Comparison of ENCODE assay signal across 20 mouse cellular contexts in the genomic region with DNA sequence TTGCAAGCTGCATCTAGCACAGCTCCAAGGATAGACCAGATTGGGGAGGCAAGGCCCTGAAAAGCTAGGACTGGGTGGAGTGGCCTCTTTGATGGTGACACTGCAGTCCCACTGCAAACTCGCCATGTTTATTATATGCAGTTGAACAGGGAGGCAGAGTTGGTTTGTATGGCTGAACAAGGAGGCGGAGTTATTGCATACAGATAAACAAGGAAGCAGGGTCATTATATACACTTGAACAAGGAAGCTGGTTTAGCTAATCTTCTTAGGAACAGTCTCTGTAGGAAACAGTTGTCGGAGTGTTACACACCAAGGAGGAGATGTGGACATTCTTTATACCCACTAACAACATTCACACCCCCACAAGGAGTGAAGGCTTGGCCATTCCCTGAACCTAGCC.
DNase-seq lines count a peak whose midpoint lies in the region; ATAC-seq and TF ChIP-seq lines count a peak whose summit lies in the region.
"Had no signal": no experiment of that assay in that cellular context is flagged by ENCODE, and none has a peak within 500 bp of the region (broad histone marks: within the 10 kb centered on the region; RNA-seq: fewer than 3 reads in every experiment).

No protein-coding gene starts in this region.

- 0 out of 2 replicates have a peak, but pooled peaks cover 6% of the 10 kb centered on the region for H3K9me3 ChIP-seq in heart, embryonic 12.5 days (replicated peaks)
- H3K9me3 ChIP-seq in lung, embryonic 16.5 days (ENCODE audit: control insufficient read depth, low read length) = no peaks in the 10 kb centered on the region
- peaks cover 6% of the 10 kb centered on the region; the same call in 1 of the 2 replicates for H3K9me3 ChIP-seq in embryonic facial prominence, embryonic 10.5 days
- H3K9me3 ChIP-seq in intestine, postnatal 0 days (ENCODE audit: control insufficient read depth) = no peaks in the 10 kb centered on the region
- H3K9me3 ChIP-seq: heart, embryonic 13.5 days; hindbrain, embryonic 15.5 days; midbrain, embryonic 12.5 days; neural tube, embryonic 15.5 days; stomach, embryonic 15.5 days had no signal

- no peak overlapping the region for H3K4me2 ChIP-seq in heart, embryonic 12.5 days
- no peak overlapping the region for H3K4me2 ChIP-seq in lung, embryonic 16.5 days (ENCODE audit: low read depth, low read length)
- no peak overlapping the region for H3K4me2 ChIP-seq in intestine, postnatal 0 days (replicated peaks; ENCODE audit: low read depth)
- H3K4me2 ChIP-seq: heart, embryonic 13.5 days; hindbrain, embryonic 15.5 days; midbrain, embryonic 12.5 days; neural tube, embryonic 15.5 days; stomach, embryonic 15.5 days had no signal

- DNase-seq in heart, postnatal 4 days = no peak
- no peak for DNase-seq in lung, adult 2 months
- no peak for DNase-seq in embryonic facial prominence, embryonic 10.5 days (ENCODE audit: low spot score)
- no peak for DNase-seq in thymus, postnatal 14 days
- DNase-seq: cerebellum, adult 9-10 months; kidney, adult 8-10 months; kidney, postnatal 4 days; lung, postnatal 4 days; thymus, postnatal 25 days had no signal

- 0 out of 2 replicates have a peak, but pooled peaks have one; percentile 36 for ATAC-seq in heart, embryonic 12.5 days (ENCODE audit: insufficient number of reproducible peaks, low FRiP score)
- 0 out of 2 replicates have a peak, but pooled peaks have one; percentile 20 for ATAC-seq in lung, embryonic 16.5 days (ENCODE audit: low read depth)
- ATAC-seq in intestine, postnatal 0 days = peak; percentile 65
- no peak for ATAC-seq in megakaryocyte, adult 5-6 weeks (ENCODE audit: poor library complexity, severe bottlenecking)
- ATAC-seq: liver, postnatal 0 days had no signal

- no peak overlapping the region for H3K9ac ChIP-seq in heart, embryonic 12.5 days
- H3K9ac ChIP-seq in lung, embryonic 16.5 days (ENCODE audit: low read length) = no peak overlapping the region
- no peak overlapping the region for H3K9ac ChIP-seq in intestine, postnatal 0 days (ENCODE audit: low read depth, low read length)
- H3K9ac ChIP-seq: heart, embryonic 13.5 days; hindbrain, embryonic 15.5 days; liver, postnatal 0 days; midbrain, embryonic 12.5 days; neural tube, embryonic 15.5 days; stomach, embryonic 15.5 days had no signal

- no peak for TF ChIP-seq CTCF in lung, adult 2 months (IDR thresholded peaks at IDR 0.05; ENCODE audit: insufficient read depth, low read length)
- no peak for TF ChIP-seq CTCF in intestine, postnatal 0 days (IDR thresholded peaks at IDR 0.05; ENCODE audit: low read depth)

- no peak overlapping the region for H3K4me3 ChIP-seq in heart, embryonic 12.5 days
- H3K4me3 ChIP-seq in lung, embryonic 16.5 days (ENCODE audit: low read length) = no peak overlapping the region
- H3K4me3 ChIP-seq in lung, adult 2 months (replicated peaks; ENCODE audit: extremely low read depth, low read depth, low read length) = no peak overlapping the region
- H3K4me3 ChIP-seq in embryonic facial prominence, embryonic 10.5 days = no peak overlapping the region
- H3K4me3 ChIP-seq in intestine, postnatal 0 days (ENCODE audit: low read depth, low read length) = no peak overlapping the region
- H3K4me3 ChIP-seq: heart, embryonic 13.5 days; hindbrain, embryonic 15.5 days; midbrain, embryonic 12.5 days; neural tube, embryonic 15.5 days; stomach, embryonic 15.5 days had no signal

- H3K36me3 ChIP-seq in heart, embryonic 12.5 days = no peaks in the 10 kb centered on the region
- no peaks in the 10 kb centered on the region for H3K36me3 ChIP-seq in lung, embryonic 16.5 days (ENCODE audit: control insufficient read depth, insufficient read depth, low read length)
- H3K36me3 ChIP-seq in embryonic facial prominence, embryonic 10.5 days (replicated peaks) = peaks cover 6% of the 10 kb centered on the region; the same call in 1 of the 2 replicates
- H3K36me3 ChIP-seq in intestine, postnatal 0 days (ENCODE audit: control insufficient read depth, insufficient read depth) = no peaks in the 10 kb centered on the region
- H3K36me3 ChIP-seq: hindbrain, embryonic 15.5 days; midbrain, embryonic 12.5 days; neural tube, embryonic 15.5 days; stomach, embryonic 15.5 days had no signal

- 0 out of 2 replicates have a peak overlapping the region, but pooled peaks have one; percentile 10 for H3K27ac ChIP-seq in heart, embryonic 12.5 days (ENCODE audit: poor library complexity, severe bottlenecking)
- no peak overlapping the region for H3K27ac ChIP-seq in lung, embryonic 16.5 days (ENCODE audit: low read length)
- H3K27ac ChIP-seq in embryonic facial prominence, embryonic 10.5 days (replicated peaks) = peak overlapping the region; percentile 71
- H3K27ac ChIP-seq in intestine, postnatal 0 days (ENCODE audit: low read depth, low read length) = no peak overlapping the region
- H3K27ac ChIP-seq: hindbrain, embryonic 15.5 days; midbrain, embryonic 12.5 days; neural tube, embryonic 15.5 days; stomach, embryonic 15.5 days had no signal

- WGBS in heart, embryonic 12.5 days = 73% methylated on average over 3 of the region's 3 CpGs
- WGBS in lung, embryonic 16.5 days = 70% methylated on average over 3 of the region's 3 CpGs
- 70% methylated on average over 3 of the region's 3 CpGs for WGBS in lung, adult 2 months
- 86% methylated on average over 3 of the region's 3 CpGs for WGBS in embryonic facial prominence, embryonic 10.5 days
- WGBS in intestine, postnatal 0 days = 59% methylated on average over 3 of the region's 3 CpGs

- peaks cover 21% of the 10 kb centered on the region for H3K4me1 ChIP-seq in heart, embryonic 12.5 days (replicated peaks)
- H3K4me1 ChIP-seq in lung, embryonic 16.5 days (replicated peaks; ENCODE audit: control insufficient read depth, insufficient read depth, low read length) = 0 out of 2 replicates have a peak, but pooled peaks cover 3% of the 10 kb centered on the region
- H3K4me1 ChIP-seq in lung, adult 2 months (ENCODE audit: control insufficient read depth, insufficient read depth, low read length) = 0 out of 2 replicates have a peak, but pooled peaks cover 2% of the 10 kb centered on the region
- peaks cover 36% of the 10 kb centered on the region for H3K4me1 ChIP-seq in embryonic facial prominence, embryonic 10.5 days
- H3K4me1 ChIP-seq in intestine, postnatal 0 days (replicated peaks; ENCODE audit: control insufficient read depth, insufficient read depth, low read length) = 0 out of 2 replicates have a peak, but pooled peaks cover 2% of the 10 kb centered on the region
- H3K4me1 ChIP-seq: neural tube, embryonic 15.5 days had no signal

- TF ChIP-seq POLR2A in lung, adult 2 months (IDR thresholded peaks at IDR 0.05; ENCODE audit: borderline replicate concordance, extremely low read depth, low read depth, low read length) = no peak

- no peaks in the 10 kb centered on the region; the same call in 1 of the 2 replicates for H3K27me3 ChIP-seq in heart, embryonic 12.5 days (replicated peaks)
- no peaks in the 10 kb centered on the region for H3K27me3 ChIP-seq in lung, embryonic 16.5 days (ENCODE audit: control insufficient read depth, insufficient read depth, low read depth, low read length)
- no peaks in the 10 kb centered on the region for H3K27me3 ChIP-seq in embryonic facial prominence, embryonic 10.5 days (replicated peaks; ENCODE audit: low read depth, poor library complexity, severe bottlenecking)
- no peaks in the 10 kb centered on the region for H3K27me3 ChIP-seq in intestine, postnatal 0 days (replicated peaks; ENCODE audit: control insufficient read depth, insufficient read depth, low read length)
- H3K27me3 ChIP-seq: CH12.LX; heart, embryonic 13.5 days; hindbrain, embryonic 15.5 days; midbrain, embryonic 12.5 days; neural tube, embryonic 15.5 days; stomach, embryonic 15.5 days had no signal

Comparison
In these comparisons a context has a peak if more than half of its experiments do, and no peak if none do; other contexts are left out.
1. H3K27ac ChIP-seq: peak in heart, embryonic 12.5 days (single experiment) and embryonic facial prominence, embryonic 10.5 days (single experiment); none in lung, embryonic 16.5 days (single experiment) and intestine, postnatal 0 days (single experiment).